Mouse (Mus musculus): ENCODE results near the gene Zfp667. TPM values are rescaled to one million over a fixed set of nuclear protein-coding genes. Genes with fewer than 3 reads are reported as not detected.
"Not testable (repeated sequence)": the region's sequence is repeated elsewhere in the genome, so short reads cannot be mapped to it uniquely, and the experiment has no call there.

Gene Zfp667
- 11.5 TPM in 2 replicates for polyA plus RNA-seq (2015; fragmentation: Nextera tagmentation; extraction: Ambion mirVana)

- DNase-seq (ENCODE audit: low spot score) = peak; percentile 99
These were observed at the start of gene Zfp667 for GRCm38 (mm10) chr7:6285842-6286705. Gene Zfp667 (plus strand): TSS chr7:6286579.

- no peak for DNase-seq (ENCODE audit: low spot score)
These were observed 46.6 kb upstream of the Zfp667 start for GRCm38 (mm10) chr7:6239787-6240186.

- DNase-seq (ENCODE audit: low spot score) = peak; percentile 43
These were observed 45.4 kb upstream of the Zfp667 start for GRCm38 (mm10) chr7:6240841-6241425.

- no peak for DNase-seq (ENCODE audit: low spot score)
These were observed 41.8 kb upstream of the Zfp667 start for GRCm38 (mm10) chr7:6244361-6245292.

GRCm38 (mm10) chr7:6252410-6252809 lies 34.0 kb upstream of the Zfp667 start, which contains the start of gene Epp13:
Gene Epp13 (plus strand): TSS chr7:6252710.
- no peak for DNase-seq (ENCODE audit: low spot score)

- DNase-seq (ENCODE audit: low spot score) = no peak
These were observed 31.9 kb upstream of the Zfp667 start for GRCm38 (mm10) chr7:6254451-6254850.

- no peak for DNase-seq (ENCODE audit: low spot score)
These were observed 29.0 kb upstream of the Zfp667 start for GRCm38 (mm10) chr7:6257386-6257785.

GRCm38 (mm10) chr7:6258232-6259220 lies 27.9 kb upstream of the Zfp667 start:
- DNase-seq (ENCODE audit: low spot score) = no peak

GRCm38 (mm10) chr7:6260004-6260403 lies 26.4 kb upstream of the Zfp667 start:
- DNase-seq (ENCODE audit: low spot score) = not testable (repeated sequence)

GRCm38 (mm10) chr7:6262120-6262519 lies 24.3 kb upstream of the Zfp667 start:
- DNase-seq (ENCODE audit: low spot score) = no peak

- DNase-seq (ENCODE audit: low spot score) = no peak
These were observed 23.4 kb upstream of the Zfp667 start for GRCm38 (mm10) chr7:6262984-6263383.

- DNase-seq (ENCODE audit: low spot score) = peak; percentile 49
These were observed 20.7 kb upstream of the Zfp667 start for GRCm38 (mm10) chr7:6265695-6266094.

- no peak for DNase-seq (ENCODE audit: low spot score)
These were observed 8.5 kb upstream of the Zfp667 start for GRCm38 (mm10) chr7:6277906-6278305.

GRCm38 (mm10) chr7:6282749-6283148 lies 3.6 kb upstream of the Zfp667 start:
- DNase-seq (ENCODE audit: low spot score) = peak; percentile 88

GRCm38 (mm10) chr7:6283451-6284075 lies 2.8 kb upstream of the Zfp667 start:
- peak; percentile 87 for DNase-seq (ENCODE audit: low spot score)

- DNase-seq (ENCODE audit: low spot score) = no peak
These were observed 1.9 kb upstream of the Zfp667 start for GRCm38 (mm10) chr7:6284442-6285012.

- DNase-seq (ENCODE audit: low spot score) = no peak
These were observed 1.0 kb upstream of the Zfp667 start for GRCm38 (mm10) chr7:6285366-6285765.

GRCm38 (mm10) chr7:6286921-6287531 lies 647 bp downstream of the Zfp667 start:
- peak; percentile 53 for DNase-seq (ENCODE audit: low spot score)

- DNase-seq (ENCODE audit: low spot score) = not testable (repeated sequence)
These were observed 4.7 kb downstream of the Zfp667 start for GRCm38 (mm10) chr7:6291121-6291520.

Data from thymus, postnatal 0 days (tissue).